10 mouse cellular contexts compared by ENCODE assay signal in the genomic region with DNA sequence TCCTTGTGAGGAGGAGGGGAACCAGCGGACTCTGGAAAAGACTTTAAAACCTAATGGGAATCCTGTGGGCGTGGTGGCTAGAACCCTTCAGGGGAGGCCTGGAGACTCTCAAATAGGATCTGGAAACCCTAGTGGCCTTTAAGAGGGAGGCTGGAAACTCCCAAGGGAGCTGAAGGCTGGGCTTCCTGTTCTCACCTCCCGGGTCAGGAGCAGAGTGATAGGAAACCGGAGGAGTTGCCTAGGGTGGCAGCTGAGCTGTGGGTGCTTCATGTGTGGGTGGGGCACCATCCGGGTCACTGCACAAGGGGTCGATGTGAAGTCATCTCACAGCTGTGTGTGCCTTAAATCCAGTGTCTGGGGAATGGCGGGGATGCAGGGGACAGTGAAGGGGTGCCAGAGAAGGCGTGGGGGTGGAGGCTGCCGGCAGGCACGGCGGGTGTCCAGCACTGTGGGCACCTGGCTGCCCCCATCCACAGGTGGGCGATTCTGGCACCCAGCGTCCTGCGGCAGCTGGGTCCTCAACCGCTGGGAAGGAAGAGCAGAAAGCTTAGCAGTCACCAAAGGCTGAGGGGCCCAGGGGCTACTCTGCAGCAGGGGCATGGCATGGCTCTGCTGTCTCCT. TPM values are rescaled to one million over a fixed set of nuclear protein-coding genes. Genes with fewer than 3 reads are reported as not detected.
DNase-seq lines count a peak whose midpoint lies in the region; ATAC-seq and TF ChIP-seq lines count a peak whose summit lies in the region.
"Had no signal": no experiment of that assay in that cellular context is flagged by ENCODE, and none has a peak within 500 bp of the region (broad histone marks: within the 10 kb centered on the region; RNA-seq: fewer than 3 reads in every experiment).

No protein-coding gene starts in this region.

- 0 out of 2 replicates have a peak overlapping the region, but pooled peaks have one; percentile 24 for H3K9ac ChIP-seq in hindbrain, embryonic 12.5 days
- H3K9ac ChIP-seq in hindbrain, postnatal 0 days (replicated peaks; ENCODE audit: low read length): no peak overlapping the region
- no peak overlapping the region for H3K9ac ChIP-seq in lung, postnatal 0 days (replicated peaks; ENCODE audit: low read depth)
- no peak overlapping the region for H3K9ac ChIP-seq in midbrain, postnatal 0 days (replicated peaks; ENCODE audit: low read length, poor library complexity, severe bottlenecking)

- 0 out of 2 replicates have a peak, but pooled peaks have one; percentile 33 for TF ChIP-seq EP300 in lung, postnatal 0 days (IDR thresholded peaks at IDR 0.05)

- intact Hi-C loops in gastrocnemius, postnatal 14 days (cut with DNase I; ENCODE audit: low total_unique reads): no loop called here

- peaks cover 26% of the 10 kb centered on the region for H3K4me1 ChIP-seq in hindbrain, embryonic 12.5 days
- H3K4me1 ChIP-seq in hindbrain, postnatal 0 days (ENCODE audit: insufficient read depth, low read length): no peaks in the 10 kb centered on the region
- peaks cover 55% of the 10 kb centered on the region for H3K4me1 ChIP-seq in embryonic facial prominence, embryonic 10.5 days
- H3K4me1 ChIP-seq in lung, postnatal 0 days (ENCODE audit: insufficient read depth, low read depth, low read length): peaks cover 13% of the 10 kb centered on the region
- no peaks in the 10 kb centered on the region for H3K4me1 ChIP-seq in midbrain, postnatal 0 days (ENCODE audit: insufficient read depth, low read length)

- no peaks in the 10 kb centered on the region for H3K9me3 ChIP-seq in hindbrain, embryonic 12.5 days (replicated peaks)
- H3K9me3 ChIP-seq in hindbrain, postnatal 0 days (ENCODE audit: low read length): no peaks in the 10 kb centered on the region
- no peaks in the 10 kb centered on the region for H3K9me3 ChIP-seq in embryonic facial prominence, embryonic 10.5 days
- H3K9me3 ChIP-seq in lung, postnatal 0 days (ENCODE audit: low read length): no peaks in the 10 kb centered on the region
- H3K9me3 ChIP-seq in midbrain, postnatal 0 days (ENCODE audit: low read length): no peaks in the 10 kb centered on the region

- no peak overlapping the region for H3K27ac ChIP-seq in hindbrain, embryonic 12.5 days
- H3K27ac ChIP-seq in hindbrain, postnatal 0 days: no peak overlapping the region
- peak overlapping the region; percentile 77 for H3K27ac ChIP-seq in embryonic facial prominence, embryonic 10.5 days (replicated peaks)
- peak overlapping the region; percentile 52 for H3K27ac ChIP-seq in lung, postnatal 0 days (ENCODE audit: low read length)
- no peak overlapping the region for H3K27ac ChIP-seq in midbrain, postnatal 0 days (ENCODE audit: low read depth, low read length)

- peaks cover 8% of the 10 kb centered on the region for H3K36me3 ChIP-seq in hindbrain, embryonic 12.5 days
- 0 out of 2 replicates have a peak, but pooled peaks cover 6% of the 10 kb centered on the region for H3K36me3 ChIP-seq in hindbrain, postnatal 0 days (ENCODE audit: insufficient read depth, low read length)
- H3K36me3 ChIP-seq in embryonic facial prominence, embryonic 10.5 days (replicated peaks): peaks cover 12% of the 10 kb centered on the region
- H3K36me3 ChIP-seq in lung, postnatal 0 days (ENCODE audit: insufficient read depth, low read length): no peaks in the 10 kb centered on the region
- 0 out of 2 replicates have a peak, but pooled peaks cover 3% of the 10 kb centered on the region for H3K36me3 ChIP-seq in midbrain, postnatal 0 days (ENCODE audit: insufficient read depth, low read length)

- DNase-seq in hindbrain, postnatal 0 days (ENCODE audit: low spot score): no peak
- DNase-seq in embryonic facial prominence, embryonic 10.5 days (ENCODE audit: low spot score): no peak
- peak; percentile 78 for DNase-seq in kidney, adult 11 months
- peak; percentile 57 for DNase-seq in lung, postnatal 0 days (ENCODE audit: low spot score)
- DNase-seq in gastrocnemius, postnatal 14 days: no peak
- DNase-seq in midbrain, postnatal 0 days (ENCODE audit: low spot score): no peak

- ATAC-seq in hindbrain, embryonic 12.5 days (ENCODE audit: low FRiP score): no peak
- no peak for ATAC-seq in hindbrain, postnatal 0 days
- ATAC-seq in lung, postnatal 0 days: peak; percentile 48
- no peak for ATAC-seq in midbrain, postnatal 0 days (ENCODE audit: low FRiP score)
- ATAC-seq in CD4-positive, CD25-positive, alpha-beta regulatory T cell, adult 4 months: no peak

- no peak overlapping the region for H3K4me2 ChIP-seq in hindbrain, embryonic 12.5 days (replicated peaks)
- H3K4me2 ChIP-seq in hindbrain, postnatal 0 days (ENCODE audit: low read depth, low read length): no peak overlapping the region
- 0 out of 2 replicates have a peak overlapping the region, but pooled peaks have one; percentile 5 for H3K4me2 ChIP-seq in lung, postnatal 0 days (replicated peaks; ENCODE audit: low read depth, low read length)
- no peak overlapping the region for H3K4me2 ChIP-seq in midbrain, postnatal 0 days (ENCODE audit: low read depth, low read length, poor library complexity, severe bottlenecking)

- TF ChIP-seq CTCF in hindbrain, postnatal 0 days (IDR thresholded peaks at IDR 0.05; ENCODE audit: low read depth): no peak
- 0 out of 2 replicates have a peak, but pooled peaks have one; percentile 0 for TF ChIP-seq CTCF in lung, postnatal 0 days (IDR thresholded peaks at IDR 0.05)
- no peak for TF ChIP-seq CTCF in midbrain, postnatal 0 days (IDR thresholded peaks at IDR 0.05)

- H3K27me3 ChIP-seq in hindbrain, embryonic 12.5 days: no peaks in the 10 kb centered on the region
- H3K27me3 ChIP-seq in hindbrain, postnatal 0 days (ENCODE audit: insufficient read depth, low read length): no peaks in the 10 kb centered on the region
- no peaks in the 10 kb centered on the region for H3K27me3 ChIP-seq in embryonic facial prominence, embryonic 10.5 days (replicated peaks; ENCODE audit: low read depth, poor library complexity, severe bottlenecking)
- H3K27me3 ChIP-seq in lung, postnatal 0 days (replicated peaks; ENCODE audit: insufficient read depth, low read length): no peaks in the 10 kb centered on the region
- no peaks in the 10 kb centered on the region for H3K27me3 ChIP-seq in midbrain, postnatal 0 days (ENCODE audit: insufficient read depth, low read length)

- H3K4me3 ChIP-seq in hindbrain, embryonic 12.5 days: no peak overlapping the region
- no peak overlapping the region for H3K4me3 ChIP-seq in hindbrain, postnatal 0 days (ENCODE audit: low read length)
- peak overlapping the region; percentile 33 for H3K4me3 ChIP-seq in embryonic facial prominence, embryonic 10.5 days
- no peak overlapping the region for H3K4me3 ChIP-seq in lung, postnatal 0 days (ENCODE audit: low read depth, low read length)
- no peak overlapping the region for H3K4me3 ChIP-seq in midbrain, postnatal 0 days (ENCODE audit: low read depth, low read length)

- WGBS in hindbrain, embryonic 12.5 days: 30% methylated on average over 12 of the region's 15 CpGs
- 39% methylated on average over 15 of the region's 15 CpGs for WGBS in hindbrain, postnatal 0 days
- WGBS in embryonic facial prominence, embryonic 10.5 days: 25% methylated on average over 15 of the region's 15 CpGs
- WGBS in lung, postnatal 0 days: 19% methylated on average over 13 of the region's 15 CpGs
- WGBS in midbrain, postnatal 0 days: 26% methylated on average over 15 of the region's 15 CpGs

RNA-seq across cellular contexts. Expression of gene Gtpbp3, which starts 10.1 kb away (rescaled TPM):
- 15.3 and 16.5 TPM in 2 replicates for polyA plus RNA-seq in hindbrain, embryonic 12.5 days (2016; fragmentation: Nextera tagmentation; extraction: Ambion mirVana)
- total RNA-seq in hindbrain, postnatal 0 days (2014; rRNA removed): 36.1 and 58.5 TPM in 2 replicates
- polyA plus RNA-seq in hindbrain, postnatal 0 days (2015; fragmentation: Nextera tagmentation; extraction: Ambion mirVana): 12.1 and 15.5 TPM in 2 replicates
- 24.5 and 25.3 TPM in 2 replicates for polyA plus RNA-seq in embryonic facial prominence, embryonic 10.5 days (2016; fragmentation: Nextera tagmentation; extraction: Ambion mirVana)
- 10.6 and 11.6 TPM in 2 replicates for polyA plus RNA-seq in lung, postnatal 0 days (2015; fragmentation: Nextera tagmentation; extraction: Ambion mirVana)
- total RNA-seq in gastrocnemius, postnatal 14 days (2021): 1 to 10 TPM; 7.5 to 8.5 TPM
- total RNA-seq in midbrain, postnatal 0 days (2014; rRNA removed): 28.0 and 31.5 TPM in 2 replicates
- 11.4 and 11.5 TPM in 2 replicates for polyA plus RNA-seq in midbrain, postnatal 0 days (2015; fragmentation: Nextera tagmentation; extraction: Ambion mirVana)
- polyA plus RNA-seq in CD4-positive, CD25-positive, alpha-beta regulatory T cell, adult 4 months (2017; shearing (Covaris generic)): 1 to 10 TPM; 2.9 to 3.1 TPM

RNA-seq across cellular contexts. Expression of gene Ano8, which starts 12.2 kb away (rescaled TPM):
- polyA plus RNA-seq in hindbrain, embryonic 12.5 days (2016; fragmentation: Nextera tagmentation; extraction: Ambion mirVana): 18.0 and 19.6 TPM in 2 replicates
- 78.6 and 80.5 TPM in 2 replicates for total RNA-seq in hindbrain, postnatal 0 days (2014; rRNA removed)
- 4.7 and 5.3 TPM in 2 replicates for polyA plus RNA-seq in hindbrain, postnatal 0 days (2015; fragmentation: Nextera tagmentation; extraction: Ambion mirVana)
- 2.4 and 3.2 TPM in 2 replicates for polyA plus RNA-seq in embryonic facial prominence, embryonic 10.5 days (2016; fragmentation: Nextera tagmentation; extraction: Ambion mirVana)
- 1.1 and 1.2 TPM in 2 replicates for polyA plus RNA-seq in lung, postnatal 0 days (2015; fragmentation: Nextera tagmentation; extraction: Ambion mirVana)
- total RNA-seq in gastrocnemius, postnatal 14 days (2021): 10 to 100 TPM; 14.4 to 16.2 TPM
- 81.6 and 82.2 TPM in 2 replicates for total RNA-seq in midbrain, postnatal 0 days (2014; rRNA removed)
- 5.4 and 5.6 TPM in 2 replicates for polyA plus RNA-seq in midbrain, postnatal 0 days (2015; fragmentation: Nextera tagmentation; extraction: Ambion mirVana)
- polyA plus RNA-seq in CD4-positive, CD25-positive, alpha-beta regulatory T cell, adult 4 months (2017; shearing (Covaris generic)): under 1 TPM in 1 of 2 experiments, not detected in 1; 0.20 TPM

RNA-seq across cellular contexts. Expression of gene Plvap, which starts 13.6 kb away (rescaled TPM):
- polyA plus RNA-seq in hindbrain, embryonic 12.5 days (2016; fragmentation: Nextera tagmentation; extraction: Ambion mirVana): 39.7 and 42.4 TPM in 2 replicates
- total RNA-seq in hindbrain, postnatal 0 days (2014; rRNA removed): 8.0 and 8.3 TPM in 2 replicates
- 10.2 and 15.3 TPM in 2 replicates for polyA plus RNA-seq in hindbrain, postnatal 0 days (2015; fragmentation: Nextera tagmentation; extraction: Ambion mirVana)
- 58.0 and 59.2 TPM in 2 replicates for polyA plus RNA-seq in embryonic facial prominence, embryonic 10.5 days (2016; fragmentation: Nextera tagmentation; extraction: Ambion mirVana)
- 246 and 265 TPM in 2 replicates for polyA plus RNA-seq in lung, postnatal 0 days (2015; fragmentation: Nextera tagmentation; extraction: Ambion mirVana)
- total RNA-seq in gastrocnemius, postnatal 14 days (2021): 10 to 100 TPM in 1 of 2 experiments, 1 to 10 TPM in 1; 7.7 to 11.7 TPM
- 4.8 and 7.6 TPM in 2 replicates for total RNA-seq in midbrain, postnatal 0 days (2014; rRNA removed)
- polyA plus RNA-seq in midbrain, postnatal 0 days (2015; fragmentation: Nextera tagmentation; extraction: Ambion mirVana): 9.0 and 10.4 TPM in 2 replicates
- polyA plus RNA-seq in CD4-positive, CD25-positive, alpha-beta regulatory T cell, adult 4 months (2017; shearing (Covaris generic)): not detected
- total RNA-seq: hematopoietic stem cell, adult 5-6 weeks had no signal

RNA-seq across cellular contexts. Expression of gene Ccdc194, which starts 27.5 kb away (rescaled TPM):
- 0.67 and 0.70 TPM in 2 replicates for polyA plus RNA-seq in hindbrain, embryonic 12.5 days (2016; fragmentation: Nextera tagmentation; extraction: Ambion mirVana)
- total RNA-seq in hindbrain, postnatal 0 days (2014; rRNA removed): 0.58 TPM in 1 of 2 replicates, not detected in the other
- polyA plus RNA-seq in hindbrain, postnatal 0 days (2015; fragmentation: Nextera tagmentation; extraction: Ambion mirVana): 0.13 and 0.34 TPM in 2 replicates
- polyA plus RNA-seq in embryonic facial prominence, embryonic 10.5 days (2016; fragmentation: Nextera tagmentation; extraction: Ambion mirVana): 0.12 and 0.26 TPM in 2 replicates
- 0.07 and 0.08 TPM in 2 replicates for polyA plus RNA-seq in lung, postnatal 0 days (2015; fragmentation: Nextera tagmentation; extraction: Ambion mirVana)
- total RNA-seq in gastrocnemius, postnatal 14 days (2021): under 1 TPM in 1 of 2 experiments, not detected in 1; 0.33 TPM
- 0.27 TPM in 1 of 2 replicates, not detected in the other for total RNA-seq in midbrain, postnatal 0 days (2014; rRNA removed)
- not detected in 2 replicates for polyA plus RNA-seq in midbrain, postnatal 0 days (2015; fragmentation: Nextera tagmentation; extraction: Ambion mirVana)
- polyA plus RNA-seq in CD4-positive, CD25-positive, alpha-beta regulatory T cell, adult 4 months (2017; shearing (Covaris generic)): not detected
- total RNA-seq: hematopoietic stem cell, adult 5-6 weeks had no signal
- polyA plus RNA-seq: small intestine, adult 2 months had no signal

RNA-seq across cellular contexts. Expression of gene Dda1, which starts 29.0 kb away (rescaled TPM):
- 155 and 161 TPM in 2 replicates for polyA plus RNA-seq in hindbrain, embryonic 12.5 days (2016; fragmentation: Nextera tagmentation; extraction: Ambion mirVana)
- 191 and 195 TPM in 2 replicates for total RNA-seq in hindbrain, postnatal 0 days (2014; rRNA removed)
- 241 and 246 TPM in 2 replicates for polyA plus RNA-seq in hindbrain, postnatal 0 days (2015; fragmentation: Nextera tagmentation; extraction: Ambion mirVana)
- 131 and 134 TPM in 2 replicates for polyA plus RNA-seq in embryonic facial prominence, embryonic 10.5 days (2016; fragmentation: Nextera tagmentation; extraction: Ambion mirVana)
- polyA plus RNA-seq in lung, postnatal 0 days (2015; fragmentation: Nextera tagmentation; extraction: Ambion mirVana): 73.7 and 78.6 TPM in 2 replicates
- total RNA-seq in gastrocnemius, postnatal 14 days (2021): 10 to 100 TPM; 28.3 to 31.8 TPM
- total RNA-seq in midbrain, postnatal 0 days (2014; rRNA removed): 187 and 211 TPM in 2 replicates
- polyA plus RNA-seq in midbrain, postnatal 0 days (2015; fragmentation: Nextera tagmentation; extraction: Ambion mirVana): 267 and 269 TPM in 2 replicates
- 10 to 100 TPM; 22.5 to 22.7 TPM for polyA plus RNA-seq in CD4-positive, CD25-positive, alpha-beta regulatory T cell, adult 4 months (2017; shearing (Covaris generic))

Comparison
In these comparisons a context has a peak if more than half of its experiments do, and no peak if none do; other contexts are left out.
1. H3K27ac ChIP-seq: peak in embryonic facial prominence, embryonic 10.5 days (single experiment) and lung, postnatal 0 days (single experiment); none in hindbrain, embryonic 12.5 days (single experiment), hindbrain, postnatal 0 days (single experiment) and midbrain, postnatal 0 days (single experiment).
2. DNase-seq: peak in kidney, adult 11 months (single experiment) and lung, postnatal 0 days (single experiment); none in hindbrain, postnatal 0 days (single experiment), embryonic facial prominence, embryonic 10.5 days (single experiment), gastrocnemius, postnatal 14 days (single experiment) and midbrain, postnatal 0 days (single experiment).
3. RNA of gene Plvap, which starts 13.6 kb away (polyA plus RNA-seq): 246 to 265 TPM in lung, postnatal 0 days, 58.0 to 59.2 TPM in embryonic facial prominence, embryonic 10.5 days, 39.7 to 42.4 TPM in hindbrain, embryonic 12.5 days, 10.2 to 15.3 TPM in hindbrain, postnatal 0 days and 9.0 to 10.4 TPM in midbrain, postnatal 0 days; not detected in CD4-positive, CD25-positive, alpha-beta regulatory T cell, adult 4 months; every median in the first group is over 10 times any median in the second.